Mouse (Mus musculus): ENCODE data around the gene Mms19. TPM values are rescaled to one million over a fixed set of nuclear protein-coding genes. Genes with fewer than 3 reads are reported as not detected.

Gene Mms19
- polyA plus RNA-seq, 1 experiment from 2014 or later: 9.6 TPM

- peaks cover 24% of the 10 kb centered on the region for H3K36me3 ChIP-seq (ENCODE audit: control insufficient read depth, insufficient read depth)
These were observed 67.0 kb downstream of the Mms19 start for GRCm38 (mm10) chr19:41913774-41914591.

GRCm38 (mm10) chr19:41912121-41913080 is 68.6 kb downstream of the Mms19 start:
- H3K27me3 ChIP-seq (replicated peaks; ENCODE audit: control insufficient read depth, insufficient read depth, low read length): no peaks in the 10 kb centered on the region
- peaks cover 9% of the 10 kb centered on the region; the same call in 1 of the 2 replicates for H3K4me1 ChIP-seq (replicated peaks; ENCODE audit: control insufficient read depth, insufficient read depth, low read length)
- H3K4me2 ChIP-seq (replicated peaks; ENCODE audit: low read depth): peak overlapping the region; percentile 85
- under 1% methylated on average over 53 of the region's 53 CpGs for WGBS
- peak overlapping the region; percentile 30 for H3K27ac ChIP-seq (ENCODE audit: low read depth, low read length)
- H3K4me3 ChIP-seq (ENCODE audit: low read depth, low read length): peak overlapping the region; percentile 65
- peaks cover 19% of the 10 kb centered on the region for H3K36me3 ChIP-seq (ENCODE audit: control insufficient read depth, insufficient read depth)
- no peaks in the 10 kb centered on the region for H3K9me3 ChIP-seq (ENCODE audit: control insufficient read depth)
- peak; percentile 23 for ATAC-seq
- peak overlapping the region; percentile 63 for H3K9ac ChIP-seq (ENCODE audit: low read depth, low read length)
- TF ChIP-seq CTCF (IDR thresholded peaks at IDR 0.05; ENCODE audit: low read depth): no peak; the same call in none of the 2 replicates

More at GRCm38 (mm10) chr19:41913774-41914591, 67.0 kb downstream of the Mms19 start:
- Histone ChIP-seq H3K4me3 (ENCODE audit: low read depth, low read length) (peak overlapping the region; percentile 65), H3K9me3 (ENCODE audit: control insufficient read depth) (no peaks in the 10 kb centered on the region), H3K27me3 (replicated peaks; ENCODE audit: control insufficient read depth, insufficient read depth, low read length) (no peaks in the 10 kb centered on the region), H3K9ac (ENCODE audit: low read depth, low read length) (peak overlapping the region; percentile 63; the same call in 1 of the 2 replicates), H3K4me2 (replicated peaks; ENCODE audit: low read depth) (peak overlapping the region; percentile 85), H3K4me1 (replicated peaks; ENCODE audit: control insufficient read depth, insufficient read depth, low read length) (0 out of 2 replicates have a peak, but pooled peaks cover 8% of the 10 kb centered on the region), H3K27ac (ENCODE audit: low read depth, low read length) (no peak overlapping the region)
- ATAC-seq: no peak
- TF ChIP-seq CTCF (IDR thresholded peaks at IDR 0.05; ENCODE audit: low read depth): no peak
- 40% methylated on average over 6 of the region's 6 CpGs for WGBS

GRCm38 (mm10) chr19:41911178-41912073 is 69.5 kb downstream of the Mms19 start, which contains the start of gene Pgam1:
Gene Pgam1 (plus strand): TSS chr19:41911923.
- peak; percentile 90 for ATAC-seq
- Histone ChIP-seq H3K4me1 (replicated peaks; ENCODE audit: control insufficient read depth, insufficient read depth, low read length) (peaks cover 17% of the 10 kb centered on the region; the same call in 1 of the 2 replicates), H3K4me2 (replicated peaks; ENCODE audit: low read depth) (peak within 1 kb of the TSS; percentile 85), H3K9ac (ENCODE audit: low read depth, low read length) (peak within 1 kb of the TSS; percentile 63), H3K27ac (ENCODE audit: low read depth, low read length) (peak within 1 kb of the TSS; percentile 30), H3K27me3 (replicated peaks; ENCODE audit: control insufficient read depth, insufficient read depth, low read length) (no peaks in the 10 kb centered on the region), H3K4me3 (ENCODE audit: low read depth, low read length) (peak within 1 kb of the TSS; percentile 65), H3K9me3 (ENCODE audit: control insufficient read depth) (no peaks in the 10 kb centered on the region), H3K36me3 (ENCODE audit: control insufficient read depth, insufficient read depth) (peaks cover 9% of the 10 kb centered on the region)
- WGBS: 4% methylated on average over 52 of the region's 54 CpGs
- no peak for TF ChIP-seq CTCF (IDR thresholded peaks at IDR 0.05; ENCODE audit: low read depth)

- Histone ChIP-seq H3K4me2 (replicated peaks; ENCODE audit: low read depth) (no peak overlapping the region), H3K36me3 (ENCODE audit: control insufficient read depth, insufficient read depth) (no peaks in the 10 kb centered on the region), H3K4me1 (replicated peaks; ENCODE audit: control insufficient read depth, insufficient read depth, low read length) (peaks cover 17% of the 10 kb centered on the region; the same call in 1 of the 2 replicates), H3K27me3 (replicated peaks; ENCODE audit: control insufficient read depth, insufficient read depth, low read length) (no peaks in the 10 kb centered on the region), H3K9ac (ENCODE audit: low read depth, low read length) (no peak overlapping the region), H3K27ac (ENCODE audit: low read depth, low read length) (no peak overlapping the region), H3K9me3 (ENCODE audit: control insufficient read depth) (no peaks in the 10 kb centered on the region), H3K4me3 (ENCODE audit: low read depth, low read length) (no peak overlapping the region)
- TF ChIP-seq CTCF (IDR thresholded peaks at IDR 0.05; ENCODE audit: low read depth): no peak
- ATAC-seq: no peak
- WGBS: 55% methylated on average over 2 of the region's 2 CpGs
These were observed 70.6 kb downstream of the Mms19 start for GRCm38 (mm10) chr19:41910396-41910795.

- H3K4me3 ChIP-seq (ENCODE audit: low read depth, low read length): no peak overlapping the region
- 89% methylated on average over 3 of the region's 3 CpGs for WGBS
- H3K4me1 ChIP-seq (replicated peaks; ENCODE audit: control insufficient read depth, insufficient read depth, low read length): peaks cover 15% of the 10 kb centered on the region; the same call in 1 of the 2 replicates
- H3K27me3 ChIP-seq (replicated peaks; ENCODE audit: control insufficient read depth, insufficient read depth, low read length): no peaks in the 10 kb centered on the region
- no peak overlapping the region for H3K4me2 ChIP-seq (replicated peaks; ENCODE audit: low read depth)
- no peak for ATAC-seq
- no peak for TF ChIP-seq CTCF (IDR thresholded peaks at IDR 0.05; ENCODE audit: low read depth)
- H3K27ac ChIP-seq (ENCODE audit: low read depth, low read length): no peak overlapping the region
- H3K9ac ChIP-seq (ENCODE audit: low read depth, low read length): no peak overlapping the region
- no peaks in the 10 kb centered on the region for H3K9me3 ChIP-seq (ENCODE audit: control insufficient read depth)
- H3K36me3 ChIP-seq (ENCODE audit: control insufficient read depth, insufficient read depth): no peaks in the 10 kb centered on the region
These were observed 72.2 kb downstream of the Mms19 start for GRCm38 (mm10) chr19:41908736-41909135.
